Mouse (Mus musculus) C2C12 (cell line): Measurements from ENCODE around the gene Tmem171.

ENCODE experiments used
- CEBPB ChIP-seq: IDR thresholded peaks from one replicate; pipeline ENCODE4 v1.6.1; 2011; ENCODE audit warnings: low read depth, mild to moderate bottlenecking, control low read depth, moderate library complexity
- CTCF ChIP-seq: IDR thresholded peaks from one replicate; pipeline ENCODE4 v1.5.1; 2011; ENCODE audit not compliant: control insufficient read depth, insufficient read depth, insufficient read length
- FOSL1 ChIP-seq: IDR thresholded peaks from one replicate; pipeline ENCODE4 v1.8.0; 2011; ENCODE audit warnings: mild to moderate bottlenecking, low read length; ENCODE audit not compliant: poor library complexity, insufficient read depth, severe bottlenecking
- MAX ChIP-seq: IDR thresholded peaks from one replicate; pipeline ENCODE4 v1.6.1; 2011; ENCODE audit warnings: mild to moderate bottlenecking, control low read depth
- MYOG ChIP-seq: IDR thresholded peaks from one replicate; pipeline ENCODE4 v1.6.1; 2011; ENCODE audit not compliant: control insufficient read depth, insufficient read length; ENCODE audit errors: extremely low read depth

DNA sequence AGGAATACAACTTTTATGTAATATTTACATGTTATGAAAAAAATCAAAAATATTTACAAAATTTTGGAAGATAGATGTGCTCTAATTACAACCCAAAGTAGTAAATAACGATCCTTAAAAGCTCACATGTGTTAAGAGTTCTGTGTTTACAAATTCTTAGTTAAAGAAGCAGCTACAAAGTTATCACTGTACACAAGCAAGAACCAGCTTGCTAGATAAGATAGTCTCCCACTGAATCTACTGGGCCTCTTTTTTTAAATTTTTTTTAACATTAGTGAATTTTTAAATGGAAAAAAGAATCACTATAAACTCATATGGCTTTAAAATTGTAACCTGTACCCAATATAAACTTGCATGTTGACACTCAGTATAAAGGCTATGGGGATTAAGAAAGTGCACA lies 28.8 kb upstream of the Tmem171 start:
- TF ChIP-seq MAX, result no peak
- TF ChIP-seq CTCF, result no peak
- no peak for TF ChIP-seq CEBPB
- TF ChIP-seq FOSL1, result no peak
- no peak for TF ChIP-seq MYOG
